Mouse (Mus musculus): ENCODE results near the gene Odc1.
"Not testable (repeated sequence)": the region's sequence is repeated elsewhere in the genome, so short reads cannot be mapped to it uniquely, and the experiment has no call there.

Gene Odc1

GRCm38 (mm10) chr12:17549421-17549820 is 4.8 kb downstream of the Odc1 start:
- DNase-seq (ENCODE audit: low read depth, low spot score): not testable (repeated sequence)

GRCm38 (mm10) chr12:17551208-17551995 is 6.8 kb downstream of the Odc1 start:
- DNase-seq (ENCODE audit: low read depth, low spot score): no peak

DNA sequence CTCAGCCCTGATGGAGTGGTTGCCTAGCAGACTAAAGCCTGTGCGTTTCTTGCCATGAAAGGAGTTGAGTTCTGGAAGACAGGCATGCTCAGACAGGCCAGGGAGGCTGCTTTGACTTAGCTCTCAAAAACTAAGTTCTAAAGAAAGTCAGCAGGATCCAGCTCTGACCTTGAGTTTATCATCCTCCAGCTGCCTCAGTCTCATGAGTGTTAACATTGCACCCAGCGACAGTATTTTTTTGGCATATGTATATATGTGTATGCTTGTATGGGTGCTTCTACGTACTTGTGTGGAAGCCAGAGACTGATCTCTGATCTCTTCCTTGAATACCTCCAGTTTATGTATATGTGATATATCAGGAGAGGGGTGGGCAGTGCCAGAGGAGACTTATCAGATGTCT is 7.8 kb downstream of the Odc1 start:
- no peak for DNase-seq (ENCODE audit: low read depth, low spot score)

DNA sequence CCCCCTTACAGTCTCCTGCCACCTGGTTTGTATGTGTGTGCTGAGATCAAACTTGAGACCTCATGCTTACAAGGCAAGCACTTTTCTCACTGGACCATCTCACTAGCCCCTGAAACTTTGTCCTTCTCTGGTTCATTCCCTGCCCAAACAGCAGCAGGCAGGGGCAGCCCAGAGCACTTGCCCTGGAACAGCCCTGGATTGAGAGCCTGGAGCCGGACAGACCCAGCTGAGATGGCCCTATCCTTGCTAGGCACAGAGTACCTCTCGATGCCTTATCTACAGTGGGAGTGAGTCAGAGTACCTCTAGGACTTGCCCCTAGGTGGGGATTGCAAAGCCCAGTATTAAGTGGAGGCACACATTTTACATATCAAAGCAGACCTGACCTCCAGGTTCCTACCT is 8.4 kb downstream of the Odc1 start:
- no peak for DNase-seq (ENCODE audit: low read depth, low spot score)

GRCm38 (mm10) chr12:17553627-17554026 is 9.0 kb downstream of the Odc1 start:
- DNase-seq (ENCODE audit: low read depth, low spot score): no peak

- peak; percentile 89 for DNase-seq (ENCODE audit: low read depth, low spot score)
Measured at GRCm38 (mm10) chr12:17554200-17554951, 9.8 kb downstream of the Odc1 start.

GRCm38 (mm10) chr12:17556430-17557343 is 12.1 kb downstream of the Odc1 start:
- peak; percentile 82 for DNase-seq (ENCODE audit: low read depth, low spot score)

DNA sequence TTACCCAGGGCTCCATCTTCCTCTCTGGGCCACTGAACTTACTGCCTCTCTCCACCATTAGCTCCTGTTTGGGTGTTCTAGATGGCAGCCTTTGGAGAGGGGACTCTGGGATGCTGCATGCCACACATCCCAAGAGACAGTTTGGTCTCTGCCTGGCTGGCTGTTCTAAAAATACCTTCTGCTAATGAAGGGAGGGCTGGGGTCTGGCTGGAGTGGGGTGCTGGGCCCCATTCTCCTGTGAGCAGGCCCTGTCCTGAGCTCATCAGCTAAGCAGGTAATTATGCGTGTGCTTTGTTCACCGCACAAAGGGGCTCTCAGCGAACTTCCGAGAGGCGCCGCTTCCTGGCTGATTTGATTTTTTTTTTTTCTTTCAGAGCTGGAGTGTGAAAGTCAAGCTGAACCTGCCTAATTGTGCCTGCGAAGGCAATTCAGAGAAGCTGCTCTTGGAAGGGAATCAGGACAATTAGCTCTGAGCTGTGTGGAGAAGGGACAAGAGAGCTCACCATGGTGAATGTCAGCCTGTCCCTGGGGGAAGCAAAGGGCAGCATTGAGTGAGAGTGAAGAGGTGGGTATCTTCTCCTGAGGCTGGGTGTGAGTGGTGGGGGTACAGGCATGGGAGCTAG is 12.9 kb downstream of the Odc1 start:
- no peak for DNase-seq (ENCODE audit: low read depth, low spot score)

DNA sequence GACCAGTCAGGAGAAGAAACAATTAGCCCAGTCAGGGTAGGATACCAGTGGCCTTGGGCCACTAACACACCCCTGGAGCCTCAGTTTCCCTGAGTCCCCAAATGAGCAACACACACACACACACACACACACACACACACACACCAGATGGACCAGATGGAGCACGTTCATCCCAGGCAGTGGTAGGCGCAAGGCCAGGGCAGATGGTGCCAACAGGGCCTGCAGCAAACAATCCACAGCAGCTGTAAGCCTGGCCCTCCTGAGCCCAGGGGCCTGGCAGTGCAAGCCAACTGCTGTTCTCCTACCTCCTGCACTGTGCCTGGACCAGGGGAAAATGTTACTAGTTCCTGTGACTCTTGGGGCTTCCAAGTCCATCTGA is 13.4 kb downstream of the Odc1 start:
- no peak for DNase-seq (ENCODE audit: low read depth, low spot score)

DNA sequence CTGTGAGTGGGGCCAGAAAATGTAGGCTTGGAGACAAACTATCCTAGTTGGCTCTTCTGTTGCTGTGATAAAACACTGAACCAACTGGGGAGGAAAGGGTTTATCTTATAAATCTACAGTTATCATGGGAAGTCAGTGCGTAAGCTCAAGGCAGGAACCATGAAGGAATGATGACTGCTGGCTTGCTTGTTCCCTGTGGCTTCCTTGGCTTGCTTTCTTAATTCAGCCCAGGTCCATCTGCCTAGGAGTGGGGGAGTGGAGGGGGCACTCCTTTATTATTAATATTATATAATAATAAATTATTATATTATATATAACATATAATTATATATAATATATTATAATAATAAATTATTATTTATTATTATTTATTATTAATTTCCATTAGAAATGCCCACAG is 17.8 kb downstream of the Odc1 start:
- DNase-seq (ENCODE audit: low read depth, low spot score): no peak

GRCm38 (mm10) chr12:17565393-17566045 is 20.9 kb downstream of the Odc1 start:
- no peak for DNase-seq (ENCODE audit: low read depth, low spot score)

GRCm38 (mm10) chr12:17566046-17566408 is 21.4 kb downstream of the Odc1 start:
- no peak for DNase-seq (ENCODE audit: low read depth, low spot score)

DNA sequence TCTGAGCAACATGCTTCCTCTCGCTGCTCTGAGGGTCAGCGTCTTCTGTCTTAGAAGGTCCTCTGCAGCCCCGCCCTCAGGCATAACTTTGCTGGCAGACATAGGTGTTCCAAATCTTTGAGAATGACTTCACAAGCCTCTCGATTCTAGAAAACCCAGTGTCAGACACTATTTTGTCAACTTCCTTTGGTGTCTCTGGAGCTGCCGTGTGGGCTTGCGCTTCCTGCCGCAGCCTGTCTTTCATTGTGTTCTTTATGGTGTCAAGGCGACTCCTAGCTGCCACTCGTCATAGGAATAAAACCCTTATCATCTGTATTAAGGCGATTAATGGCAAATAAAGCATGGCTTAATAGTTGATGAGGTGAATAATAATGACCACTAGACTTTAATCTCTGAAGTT is 24.0 kb downstream of the Odc1 start:
- no peak for DNase-seq (ENCODE audit: low read depth, low spot score)

GRCm38 (mm10) chr12:17574591-17574990 is 30.0 kb downstream of the Odc1 start:
- DNase-seq (ENCODE audit: low read depth, low spot score): no peak

DNA sequence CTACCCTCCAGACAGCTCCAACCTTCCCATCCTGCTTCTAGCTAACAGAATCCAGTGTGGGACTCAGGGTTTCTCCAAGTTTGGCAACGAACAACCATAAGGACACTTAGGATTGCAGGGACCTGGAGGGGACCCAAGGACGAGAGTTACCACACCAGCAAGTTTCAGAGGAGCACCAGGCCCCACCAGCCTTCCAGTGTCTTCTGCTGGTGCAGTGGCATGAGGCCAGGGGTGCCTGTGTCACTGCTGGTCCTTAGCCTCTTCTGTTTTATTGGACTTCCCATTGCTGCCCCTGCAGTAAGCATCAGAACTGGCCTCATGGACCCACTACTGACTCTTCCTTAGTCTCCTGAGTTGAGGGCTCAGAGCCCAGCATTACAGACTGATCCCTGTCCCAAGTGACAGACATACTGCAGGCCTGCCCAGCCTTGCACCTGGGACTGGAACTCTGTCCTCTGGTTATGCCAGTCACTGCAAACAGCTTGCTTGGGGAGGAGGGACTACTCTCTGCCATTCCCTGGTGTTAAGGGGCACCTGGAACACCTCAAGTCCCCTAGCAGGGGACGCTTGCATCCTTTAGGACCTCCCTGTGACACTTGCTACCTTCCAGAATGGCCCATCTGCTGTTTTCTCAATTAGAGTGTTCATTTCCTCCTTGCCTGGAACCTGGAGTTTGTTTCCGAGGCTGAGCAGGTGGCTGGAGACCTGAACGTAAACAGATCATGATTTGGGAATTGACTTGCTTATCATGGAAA is 30.7 kb downstream of the Odc1 start:
- DNase-seq (ENCODE audit: low read depth, low spot score): no peak

GRCm38 (mm10) chr12:17576041-17576440 is 31.4 kb downstream of the Odc1 start:
- no peak for DNase-seq (ENCODE audit: low read depth, low spot score)

DNA sequence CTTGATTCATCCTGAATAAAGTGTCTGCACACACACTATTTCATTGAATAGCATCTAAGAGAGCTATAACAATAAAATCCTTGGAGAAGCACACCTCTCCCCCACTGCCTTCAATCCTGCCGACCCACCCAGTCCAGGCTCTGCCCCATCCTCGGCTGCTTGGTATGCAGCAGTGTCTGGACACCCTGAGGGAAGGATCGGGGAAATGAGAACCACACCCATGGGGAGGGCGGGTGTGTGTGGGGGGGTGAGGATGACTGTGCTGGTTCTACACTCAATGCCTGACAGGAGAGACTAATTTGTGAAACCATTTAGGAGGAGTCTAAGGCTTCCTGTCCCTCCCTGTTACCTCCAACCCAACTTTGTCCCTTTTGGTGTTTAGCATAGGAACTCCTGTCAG is 34.0 kb downstream of the Odc1 start:
- DNase-seq (ENCODE audit: low read depth, low spot score): no peak

- DNase-seq (ENCODE audit: low read depth, low spot score): no peak
Measured at GRCm38 (mm10) chr12:17581001-17581400, 36.4 kb downstream of the Odc1 start.

DNA sequence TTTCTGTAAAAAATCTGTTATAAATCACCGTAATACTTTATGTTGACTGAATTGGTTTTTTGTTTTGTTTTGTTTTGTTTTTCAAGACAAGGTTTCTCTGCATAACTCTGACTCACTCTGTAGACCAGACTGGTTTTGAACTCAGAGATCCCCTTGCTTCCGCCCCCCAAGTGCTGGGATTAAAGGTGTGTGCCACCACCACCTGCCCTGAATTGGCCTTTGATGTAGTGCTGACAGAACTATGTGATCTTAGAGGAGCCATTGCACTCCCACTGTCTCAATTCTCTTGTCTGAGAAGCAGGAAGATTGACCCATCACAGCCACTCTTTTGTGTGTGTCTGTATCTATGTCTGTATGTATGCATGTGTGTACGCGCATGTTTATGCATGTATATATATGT is 37.8 kb downstream of the Odc1 start:
- no peak for DNase-seq (ENCODE audit: low read depth, low spot score)

- peak; percentile 28 for DNase-seq (ENCODE audit: low read depth, low spot score)
Measured at GRCm38 (mm10) chr12:17583860-17584259, 39.3 kb downstream of the Odc1 start.

Measured in forelimb bud, embryonic 11.5 days (tissue).